Mouse (Mus musculus): ENCODE results near the gene Afg1l.

GRCm38 (mm10) chr10:42436842-42437805 is 41.2 kb downstream of the Afg1l start:
- TF ChIP-seq CTCF (IDR thresholded peaks at IDR 0.05) (no peak), EP300 (IDR thresholded peaks at IDR 0.05; ENCODE audit: insufficient read depth, low read depth, low read length) (no peak), POLR2A (IDR thresholded peaks at IDR 0.05; ENCODE audit: insufficient read depth, low read depth, low read length) (no peak)

Measured in heart, adult 2 months (tissue).